Mouse (Mus musculus): ENCODE results near the gene Anapc16. TPM values are rescaled to one million over a fixed set of nuclear protein-coding genes. Genes with fewer than 3 reads are reported as not detected.
"Not testable (repeated sequence)": the region's sequence is repeated elsewhere in the genome, so short reads cannot be mapped to it uniquely, and the experiment has no call there.

Gene Anapc16
- polyA plus RNA-seq, 1 experiment from 2014 or later, result 128 TPM

GRCm38 (mm10) chr10:59999057-59999456 lies 3.9 kb downstream of the Anapc16 start:
- no peaks in the 10 kb centered on the region for H3K9me3 ChIP-seq
- peaks cover 37% of the 10 kb centered on the region for H3K36me3 ChIP-seq
- no peaks in the 10 kb centered on the region for H3K27me3 ChIP-seq
- 91% methylated on average over 3 of the region's 3 CpGs for WGBS
- H3K4me2 ChIP-seq, result no peak overlapping the region
- H3K9ac ChIP-seq, result no peak overlapping the region
- H3K4me1 ChIP-seq, result peaks cover 16% of the 10 kb centered on the region
- H3K4me3 ChIP-seq, result no peak overlapping the region
- ATAC-seq (ENCODE audit: insufficient number of reproducible peaks, insufficient read depth, low FRiP score, low TSS enrichment, low read depth), result no peak
- no peak overlapping the region for H3K27ac ChIP-seq

- Histone ChIP-seq H3K27ac (no peak overlapping the region), H3K9ac (no peak overlapping the region), H3K9me3 (no peaks in the 10 kb centered on the region), H3K27me3 (no peaks in the 10 kb centered on the region), H3K4me3 (no peak overlapping the region), H3K4me1 (peaks cover 11% of the 10 kb centered on the region), H3K4me2 (no peak overlapping the region), H3K36me3 (peaks cover 48% of the 10 kb centered on the region)
- no peak for ATAC-seq (ENCODE audit: insufficient number of reproducible peaks, insufficient read depth, low FRiP score, low TSS enrichment, low read depth)
- whole genome bisulfite sequencing, result 21% methylated on average over 7 of the region's 7 CpGs
These were observed 5.3 kb downstream of the Anapc16 start for GRCm38 (mm10) chr10:59997591-59997990.

- Histone ChIP-seq H3K4me3 (no peak overlapping the region), H3K27me3 (no peaks in the 10 kb centered on the region), H3K27ac (no peak overlapping the region), H3K36me3 (peaks cover 57% of the 10 kb centered on the region), H3K9me3 (no peaks in the 10 kb centered on the region), H3K4me1 (peaks cover 1% of the 10 kb centered on the region; the same call in 1 of the 2 replicates), H3K9ac (no peak overlapping the region), H3K4me2 (no peak overlapping the region)
- no peak for ATAC-seq (ENCODE audit: insufficient number of reproducible peaks, insufficient read depth, low FRiP score, low TSS enrichment, low read depth)
- 92% methylated on average over 6 of the region's 6 CpGs for WGBS
These were observed 7.0 kb downstream of the Anapc16 start for GRCm38 (mm10) chr10:59995889-59996288.

- not testable (repeated sequence) for H3K4me1 ChIP-seq; H3K9me3 ChIP-seq; H3K27ac ChIP-seq; ATAC-seq (ENCODE audit: insufficient number of reproducible peaks, insufficient read depth, low FRiP score, low TSS enrichment, low read depth); H3K4me2 ChIP-seq; H3K4me3 ChIP-seq; H3K27me3 ChIP-seq; H3K9ac ChIP-seq
- WGBS, result 97% methylated on average over 2 of the region's 3 CpGs
- peaks cover 72% of the 10 kb centered on the region for H3K36me3 ChIP-seq
These were observed 9.1 kb downstream of the Anapc16 start for GRCm38 (mm10) chr10:59993813-59994212.

GRCm38 (mm10) chr10:59992024-59992423 lies 10.9 kb downstream of the Anapc16 start:
- ATAC-seq (ENCODE audit: insufficient number of reproducible peaks, insufficient read depth, low FRiP score, low TSS enrichment, low read depth), result no peak
- 93% methylated on average over 8 of the region's 8 CpGs for WGBS
- H3K9ac ChIP-seq, result 0 out of 2 replicates have a peak overlapping the region, but pooled peaks have one; percentile 27

GRCm38 (mm10) chr10:59991262-59991880 lies 11.6 kb downstream of the Anapc16 start:
- H3K9ac ChIP-seq, result 0 out of 2 replicates have a peak overlapping the region, but pooled peaks have one; percentile 27
- H3K4me2 ChIP-seq, result no peak overlapping the region
- H3K27me3 ChIP-seq, result no peaks in the 10 kb centered on the region
- H3K36me3 ChIP-seq, result peaks cover 93% of the 10 kb centered on the region
- 91% methylated on average over 9 of the region's 9 CpGs for WGBS
- no peak for ATAC-seq (ENCODE audit: insufficient number of reproducible peaks, insufficient read depth, low FRiP score, low TSS enrichment, low read depth)
- no peaks in the 10 kb centered on the region for H3K4me1 ChIP-seq
- no peak overlapping the region for H3K27ac ChIP-seq
- H3K9me3 ChIP-seq, result no peaks in the 10 kb centered on the region
- H3K4me3 ChIP-seq, result no peak overlapping the region

More at GRCm38 (mm10) chr10:59992024-59992423, 10.9 kb downstream of the Anapc16 start:
- H3K36me3 ChIP-seq, result peaks cover 90% of the 10 kb centered on the region
- no peaks in the 10 kb centered on the region for H3K27me3 ChIP-seq
- H3K9me3 ChIP-seq, result no peaks in the 10 kb centered on the region
- H3K4me1 ChIP-seq, result no peaks in the 10 kb centered on the region
- H3K4me2 ChIP-seq, result no peak overlapping the region
- H3K4me3 ChIP-seq, result no peak overlapping the region
- H3K27ac ChIP-seq, result no peak overlapping the region

- Histone ChIP-seq H3K9me3 (no peaks in the 10 kb centered on the region), H3K4me2 (no peak overlapping the region), H3K9ac (no peak overlapping the region), H3K27ac (no peak overlapping the region), H3K27me3 (no peaks in the 10 kb centered on the region), H3K36me3 (peaks cover 93% of the 10 kb centered on the region), H3K4me3 (no peak overlapping the region), H3K4me1 (no peaks in the 10 kb centered on the region)
- WGBS, result 96% methylated on average over 9 of the region's 9 CpGs
- ATAC-seq (ENCODE audit: insufficient number of reproducible peaks, insufficient read depth, low FRiP score, low TSS enrichment, low read depth), result no peak
These were observed 12.5 kb downstream of the Anapc16 start for GRCm38 (mm10) chr10:59990393-59990792.

- Histone ChIP-seq H3K36me3 (peaks cover 80% of the 10 kb centered on the region), H3K27me3 (no peaks in the 10 kb centered on the region)
These were observed 14.9 kb downstream of the Anapc16 start for GRCm38 (mm10) chr10:59988036-59988435.

GRCm38 (mm10) chr10:59982379-59982873 lies 20.5 kb downstream of the Anapc16 start:
- no peaks in the 10 kb centered on the region for H3K27me3 ChIP-seq
- H3K4me2 ChIP-seq, result no peak overlapping the region
- peaks cover 29% of the 10 kb centered on the region for H3K4me1 ChIP-seq
- no peak overlapping the region for H3K9ac ChIP-seq
- no peak overlapping the region for H3K27ac ChIP-seq
- H3K4me3 ChIP-seq, result no peak overlapping the region
- WGBS, result 88% methylated on average over 12 of the region's 12 CpGs
- no peak for ATAC-seq (ENCODE audit: insufficient number of reproducible peaks, insufficient read depth, low FRiP score, low TSS enrichment, low read depth)
- no peaks in the 10 kb centered on the region for H3K9me3 ChIP-seq
- H3K36me3 ChIP-seq, result peaks cover 26% of the 10 kb centered on the region

More at GRCm38 (mm10) chr10:59988036-59988435, 14.9 kb downstream of the Anapc16 start:
- 89% methylated on average over 4 of the region's 4 CpGs for WGBS
- Histone ChIP-seq H3K4me3 (no peak overlapping the region), H3K9ac (no peak overlapping the region), H3K4me1 (no peaks in the 10 kb centered on the region), H3K27ac (no peak overlapping the region), H3K9me3 (no peaks in the 10 kb centered on the region), H3K4me2 (no peak overlapping the region)
- ATAC-seq (ENCODE audit: insufficient number of reproducible peaks, insufficient read depth, low FRiP score, low TSS enrichment, low read depth), result no peak

GRCm38 (mm10) chr10:59981792-59982191 lies 21.1 kb downstream of the Anapc16 start:
- Histone ChIP-seq H3K4me2 (no peak overlapping the region), H3K27me3 (no peaks in the 10 kb centered on the region), H3K4me1 (peaks cover 29% of the 10 kb centered on the region), H3K27ac (peak overlapping the region; percentile 33; the same call in 1 of the 2 replicates), H3K9me3 (no peaks in the 10 kb centered on the region), H3K4me3 (no peak overlapping the region), H3K36me3 (peaks cover 20% of the 10 kb centered on the region), H3K9ac (no peak overlapping the region)
- no peak for ATAC-seq (ENCODE audit: insufficient number of reproducible peaks, insufficient read depth, low FRiP score, low TSS enrichment, low read depth)
- 87% methylated on average over 9 of the region's 9 CpGs for WGBS

GRCm38 (mm10) chr10:59981336-59981735 lies 21.6 kb downstream of the Anapc16 start:
- 73% methylated on average over 4 of the region's 4 CpGs for WGBS

GRCm38 (mm10) chr10:59980815-59981244 lies 22.1 kb downstream of the Anapc16 start:
- Histone ChIP-seq H3K9me3 (no peaks in the 10 kb centered on the region), H3K27me3 (no peaks in the 10 kb centered on the region), H3K4me3 (no peak overlapping the region), H3K36me3 (peaks cover 12% of the 10 kb centered on the region), H3K27ac (0 out of 2 replicates have a peak overlapping the region, but pooled peaks have one; percentile 33), H3K4me1 (peaks cover 34% of the 10 kb centered on the region), H3K4me2 (no peak overlapping the region), H3K9ac (no peak overlapping the region)
- ATAC-seq (ENCODE audit: insufficient number of reproducible peaks, insufficient read depth, low FRiP score, low TSS enrichment, low read depth), result no peak
- WGBS, result 81% methylated on average over 6 of the region's 6 CpGs

More at GRCm38 (mm10) chr10:59981336-59981735, 21.6 kb downstream of the Anapc16 start:
- H3K36me3 ChIP-seq, result peaks cover 17% of the 10 kb centered on the region
- H3K27ac ChIP-seq, result peak overlapping the region; percentile 33; the same call in 1 of the 2 replicates
- H3K4me1 ChIP-seq, result peaks cover 34% of the 10 kb centered on the region
- no peak overlapping the region for H3K4me2 ChIP-seq
- H3K27me3 ChIP-seq, result no peaks in the 10 kb centered on the region
- ATAC-seq (ENCODE audit: insufficient number of reproducible peaks, insufficient read depth, low FRiP score, low TSS enrichment, low read depth), result no peak
- H3K9me3 ChIP-seq, result no peaks in the 10 kb centered on the region
- no peak overlapping the region for H3K4me3 ChIP-seq
- H3K9ac ChIP-seq, result no peak overlapping the region

Data from embryonic facial prominence, embryonic 13.5 days (tissue).